Mouse (Mus musculus) liver, embryonic 14.5 days (tissue): ENCODE measurements around the gene Cenpc1. TPM values are rescaled to one million over a fixed set of nuclear protein-coding genes. Genes with fewer than 3 reads are reported as not detected.

Source experiments
- ATAC-seq: fragments of 200-750 bp; cut with Nextera tagmentation; 2 replicates; pipeline ENCODE4 v1.8.0; 2017; ENCODE audit warnings: moderate number of reproducible peaks, mild to moderate bottlenecking, moderate library complexity; ENCODE audit not compliant: insufficient read depth
- DNase-seq, 3 experiments: peaks; one replicate each; pipeline ENCODE4 v3.0.0-alpha.2; 2012 to 2013; ENCODE audit warnings: low read depth in 3 of 3, low spot score in 3 of 3
- H3K27ac ChIP-seq: fragments of 300-500 bp; sonication (generic); 2 replicates; pipeline ENCODE4 v1.5.1; 2014; ENCODE audit warnings: moderate library complexity, mild to moderate bottlenecking, control low read depth, inconsistent platforms
- H3K27me3 ChIP-seq: fragments of 300-500 bp; sonication (generic); 2 replicates; pipeline ENCODE4 v1.6.1; 2014; ENCODE audit warnings: mild to moderate bottlenecking, low read length, moderate library complexity; ENCODE audit not compliant: control insufficient read depth, insufficient read depth
- H3K36me3 ChIP-seq: fragments of 300-500 bp; sonication (generic); replicated peaks from 2 replicates; pipeline ENCODE4 v1.6.1; 2014; ENCODE audit warnings: low read depth; ENCODE audit not compliant: control insufficient read depth, insufficient read depth
- H3K4me1 ChIP-seq, 2 experiments: fragments of 200-500 bp in 1 of 2; fragments of 300-500 bp in 1 of 2; sonication (generic) in 1 of 2; replicated peaks; 2 replicates each; pipeline ENCODE4 v1.6.1; 2012 to 2014; ENCODE audit warnings: antibody characterized with exemption in 1 of 2, inconsistent platforms in 1 of 2, low read length in 1 of 2; ENCODE audit not compliant: control insufficient read depth in 2 of 2, insufficient read depth in 2 of 2
- H3K4me2 ChIP-seq: fragments of 300-500 bp; sonication (generic); 2 replicates; pipeline ENCODE4 v1.6.1; 2014; ENCODE audit warnings: low read depth, mild to moderate bottlenecking, control low read depth, moderate library complexity
- H3K4me3 ChIP-seq, 2 experiments: fragments of 200-500 bp in 1 of 2; fragments of 300-500 bp in 1 of 2; sonication (generic) in 1 of 2; 2 replicates each; pipeline ENCODE4 v1.5.1; 2012 to 2014; ENCODE audit warnings: low read depth in 2 of 2, low read length in 2 of 2, mild to moderate bottlenecking in 2 of 2, control low read depth in 1 of 2, inconsistent platforms in 1 of 2, moderate library complexity in 1 of 2; ENCODE audit not compliant: insufficient read depth in 1 of 2
- H3K9ac ChIP-seq: fragments of 300-500 bp; sonication (generic); replicated peaks from 2 replicates; pipeline ENCODE4 v1.6.1; 2014; ENCODE audit warnings: mild to moderate bottlenecking, control low read depth, moderate library complexity
- H3K9me3 ChIP-seq: fragments of 300-500 bp; sonication (generic); 2 replicates; pipeline ENCODE4 v1.6.1; 2016; ENCODE audit warnings: low read length, mixed read lengths; ENCODE audit not compliant: control insufficient read depth
- CTCF ChIP-seq: IDR thresholded peaks from 2 replicates; pipeline ENCODE4 v1.5.1; 2016; ENCODE audit warnings: antibody characterized with exemption, low read depth, control low read depth
- EP300 ChIP-seq: IDR thresholded peaks from 2 replicates; pipeline ENCODE4 v1.6.1; 2016; ENCODE audit warnings: antibody characterized with exemption, low read depth
- WGBS: fragments of 180-500 bp; shearing (Covaris S2); extraction: QIAGEN DNeasy Blood & Tissue Kit; methylation state at CpG from one replicate; pipeline ENCODE4 v1.1.7; 2014; ENCODE audit not compliant: insufficient replicate concordance; 5-methylcytosine and 5-hydroxymethylcytosine counted together
- polyA plus RNA-seq, 2 experiments: library from polyadenylated mRNA; depleted of rRNA in 1 of 2; stranded (reverse) in 1 of 2; unstranded in 1 of 2; fragments of >200 nt; fragmentation: Nextera tagmentation in 1 of 2; extraction: Ambion mirVana in 1 of 2; gene quantifications; 2 replicates each; pipeline versions ENCODE4 v1.2.1 to v1.2.3; 2012 to 2014

The Cenpc1 gene
- polyA plus RNA-seq, 2 experiments: 6.6 to 12.9 TPM

DNA sequence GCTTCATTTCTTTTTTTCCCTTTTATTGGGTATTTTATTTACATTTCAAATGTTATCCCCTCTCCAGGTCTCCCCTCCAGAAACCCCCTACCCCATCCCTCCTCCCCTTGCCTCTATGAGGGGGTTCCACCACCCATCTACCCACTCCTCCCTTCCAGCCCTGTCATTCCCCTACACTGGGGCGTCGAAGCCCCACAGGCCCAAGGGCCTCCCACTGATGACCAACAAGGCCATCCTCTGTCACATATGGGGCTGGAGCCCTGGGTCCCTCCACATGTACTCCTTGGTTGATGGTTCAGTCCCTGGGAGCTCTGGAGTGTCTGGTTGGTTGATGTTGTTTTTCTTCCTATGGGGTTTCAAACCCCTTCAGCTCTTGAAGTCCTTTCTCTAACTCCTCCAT lies 36.8 kb upstream of the Cenpc1 start:
- DNase-seq (no peak), ATAC-seq (no peak)
- no peak overlapping the region for H3K27ac ChIP-seq
- no peaks in the 10 kb centered on the region for H3K36me3 ChIP-seq
- H3K27me3 ChIP-seq: no peaks in the 10 kb centered on the region
- H3K9ac ChIP-seq: no peak overlapping the region
- no peaks in the 10 kb centered on the region for H3K9me3 ChIP-seq
- H3K4me3 ChIP-seq: no peak overlapping the region
- H3K4me1 ChIP-seq: 0 out of 4 replicates have a peak, but pooled peaks cover 0 to 2% of the 10 kb centered on the region in 2 experiments
- whole genome bisulfite sequencing: 89% methylated on average over 2 of the region's 2 CpGs
- TF ChIP-seq CTCF: no peak
- H3K4me2 ChIP-seq: no peak overlapping the region

- ATAC-seq: no peak
- H3K4me2 ChIP-seq: no peak overlapping the region
- no peak overlapping the region for H3K27ac ChIP-seq
- H3K4me1 ChIP-seq: 0 out of 4 replicates have a peak, but pooled peaks cover 0 to 2% of the 10 kb centered on the region in 2 experiments
- H3K9me3 ChIP-seq: no peaks in the 10 kb centered on the region
- DNase-seq: no peak
- TF ChIP-seq EP300: no peak
- no peak for TF ChIP-seq CTCF
- WGBS: 51% methylated on average over 3 of the region's 3 CpGs
- H3K36me3 ChIP-seq: no peaks in the 10 kb centered on the region
- H3K27me3 ChIP-seq: no peaks in the 10 kb centered on the region
- no peak overlapping the region for H3K4me3 ChIP-seq
- no peak overlapping the region for H3K9ac ChIP-seq
These were observed 35.2 kb upstream of the Cenpc1 start for GRCm38 (mm10) chr5:86100621-86101020.

DNA sequence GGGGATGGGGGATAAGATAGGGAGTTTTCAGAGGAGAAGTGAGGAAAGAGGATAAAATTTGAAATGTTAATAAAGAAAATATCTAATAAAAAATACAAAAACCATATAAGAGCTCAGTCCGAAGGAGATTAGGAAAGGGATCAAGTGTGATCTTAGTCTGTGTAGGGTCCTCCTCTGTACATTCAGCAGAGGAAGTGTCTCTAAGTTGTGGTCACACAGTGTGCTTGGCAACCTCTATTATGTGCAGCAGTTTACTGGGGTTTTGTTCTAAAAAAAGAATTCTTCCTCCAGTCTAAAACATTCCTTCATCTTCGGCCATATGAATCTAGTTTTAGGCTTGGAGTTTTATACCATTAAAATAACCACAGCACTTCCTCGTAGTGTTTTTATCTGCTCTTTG lies 33.6 kb upstream of the Cenpc1 start:
- 18% methylated on average over 3 of the region's 3 CpGs for WGBS
- H3K4me3 ChIP-seq: no peak overlapping the region
- H3K4me1 ChIP-seq: 0 out of 4 replicates have a peak, but pooled peaks cover 2% of the 10 kb centered on the region in 2 experiments
- H3K36me3 ChIP-seq: no peaks in the 10 kb centered on the region
- no peak overlapping the region for H3K27ac ChIP-seq
- no peaks in the 10 kb centered on the region for H3K27me3 ChIP-seq
- TF ChIP-seq CTCF (no peak), EP300 (no peak)
- ATAC-seq (no peak), DNase-seq (no peak)
- H3K4me2 ChIP-seq: no peak overlapping the region
- no peaks in the 10 kb centered on the region for H3K9me3 ChIP-seq
- no peak overlapping the region for H3K9ac ChIP-seq

- no peak for DNase-seq
- H3K27ac ChIP-seq: no peak overlapping the region
- H3K4me1 ChIP-seq: 0 out of 4 replicates have a peak, but pooled peaks cover 0 to 2% of the 10 kb centered on the region in 2 experiments
- no peaks in the 10 kb centered on the region for H3K9me3 ChIP-seq
- 52% methylated on average over 9 of the region's 9 CpGs for WGBS
- H3K36me3 ChIP-seq: no peaks in the 10 kb centered on the region
- H3K27me3 ChIP-seq: no peaks in the 10 kb centered on the region
- no peak overlapping the region for H3K9ac ChIP-seq
- H3K4me2 ChIP-seq: no peak overlapping the region
- TF ChIP-seq EP300: no peak
- no peak for TF ChIP-seq CTCF
- ATAC-seq: no peak
- H3K4me3 ChIP-seq: no peak overlapping the region
These were observed 29.4 kb upstream of the Cenpc1 start for GRCm38 (mm10) chr5:86094754-86095153.

- no peaks in the 10 kb centered on the region for H3K9me3 ChIP-seq
- 40% methylated on average over 6 of the region's 6 CpGs for WGBS
- no peak for TF ChIP-seq CTCF
- no peak overlapping the region for H3K9ac ChIP-seq
- no peak for ATAC-seq
- H3K4me3 ChIP-seq: no peak overlapping the region
- no peak overlapping the region for H3K4me2 ChIP-seq
- no peaks in the 10 kb centered on the region for H3K4me1 ChIP-seq
- H3K36me3 ChIP-seq: no peaks in the 10 kb centered on the region
- no peaks in the 10 kb centered on the region for H3K27me3 ChIP-seq
- H3K27ac ChIP-seq: no peak overlapping the region
- no peak for DNase-seq
These were observed 21.4 kb upstream of the Cenpc1 start for GRCm38 (mm10) chr5:86086751-86087150.
